Mouse (Mus musculus): ENCODE results near the gene Rln3. TPM values are rescaled to one million over a fixed set of nuclear protein-coding genes. Genes with fewer than 3 reads are reported as not detected.

Rln3 gene
- polyA plus RNA-seq, 1 experiment from 2014 or later = not detected

DNA sequence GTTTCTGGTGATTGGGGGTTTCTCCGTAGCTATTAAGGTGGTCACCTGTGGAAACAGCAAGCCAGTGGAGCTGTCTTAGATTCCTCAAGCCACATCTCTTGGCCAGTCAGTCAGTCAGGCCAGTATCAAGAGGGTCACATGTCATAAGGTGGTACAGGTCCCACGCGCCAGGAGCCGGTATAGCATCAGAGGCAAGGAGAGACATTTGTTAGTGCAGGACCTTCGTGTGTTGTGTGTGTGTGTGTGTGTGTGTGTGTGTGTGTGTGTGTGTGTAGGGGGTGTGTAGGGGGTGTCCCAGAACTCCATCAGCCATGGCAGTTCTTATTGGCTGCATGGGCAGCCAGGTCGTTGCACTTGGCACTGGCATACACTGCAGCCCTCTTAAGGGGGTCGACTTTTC is 23.1 kb upstream of the Rln3 start:
- Histone ChIP-seq H3K4me2 (ENCODE audit: low read length) (peak overlapping the region; percentile 42), H3K27me3 (replicated peaks; ENCODE audit: control insufficient read depth, insufficient read depth, low read length) (no peaks in the 10 kb centered on the region), H3K9me3 (replicated peaks; ENCODE audit: control insufficient read depth, low read length) (no peaks in the 10 kb centered on the region), H3K4me3 (ENCODE audit: low read depth, low read length) (peak overlapping the region; percentile 94), H3K27ac (ENCODE audit: low read depth, low read length) (no peak overlapping the region), H3K4me1 (ENCODE audit: control insufficient read depth, insufficient read depth, low read length) (0 out of 2 replicates have a peak, but pooled peaks cover 5% of the 10 kb centered on the region), H3K9ac (ENCODE audit: low read length) (no peak overlapping the region), H3K36me3 (ENCODE audit: control insufficient read depth, insufficient read depth, low read length) (no peaks in the 10 kb centered on the region)
- ATAC-seq = no peak
- DNase-seq (ENCODE audit: low spot score) = no peak
- WGBS = 88% methylated on average over 7 of the region's 7 CpGs

DNA sequence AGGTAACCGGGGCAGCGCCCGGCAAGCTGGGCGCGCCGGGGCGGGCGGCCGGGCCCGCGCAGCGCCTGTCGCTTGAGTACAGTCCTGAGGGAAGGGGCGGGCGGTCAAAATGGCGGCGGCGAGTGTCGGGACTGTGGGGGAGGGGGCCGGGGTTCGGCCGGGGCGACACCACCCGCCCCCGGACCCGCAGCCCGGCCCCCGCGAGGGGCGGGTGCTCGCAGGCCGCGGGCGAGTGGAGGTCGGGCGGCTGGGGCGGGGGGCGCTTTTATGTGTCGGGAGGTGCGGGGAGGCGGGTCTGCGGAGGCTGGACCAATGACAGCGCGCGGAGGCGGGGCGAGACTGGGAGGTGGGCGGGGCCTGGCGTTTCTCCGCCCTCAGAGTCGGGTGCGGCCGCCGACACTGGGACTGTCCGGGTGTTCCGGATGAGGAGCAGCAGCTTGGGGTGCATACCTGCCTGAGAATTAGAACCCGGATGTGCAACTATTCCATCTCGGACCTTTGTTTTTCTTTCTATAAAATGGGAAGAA is 22.3 kb upstream of the Rln3 start:
- Histone ChIP-seq H3K4me3 (ENCODE audit: low read depth, low read length) (peak overlapping the region; percentile 94), H3K36me3 (ENCODE audit: control insufficient read depth, insufficient read depth, low read length) (no peaks in the 10 kb centered on the region), H3K9me3 (replicated peaks; ENCODE audit: control insufficient read depth, low read length) (no peaks in the 10 kb centered on the region), H3K27me3 (replicated peaks; ENCODE audit: control insufficient read depth, insufficient read depth, low read length) (no peaks in the 10 kb centered on the region), H3K4me2 (ENCODE audit: low read length) (peak overlapping the region; percentile 42), H3K27ac (ENCODE audit: low read depth, low read length) (peak overlapping the region; percentile 93), H3K4me1 (ENCODE audit: control insufficient read depth, insufficient read depth, low read length) (0 out of 2 replicates have a peak, but pooled peaks cover 5% of the 10 kb centered on the region), H3K9ac (ENCODE audit: low read length) (peak overlapping the region; percentile 80)
- DNase-seq (ENCODE audit: low spot score) (peak; percentile 90), ATAC-seq (peak; percentile 60)
- under 1% methylated on average over 53 of the region's 58 CpGs for WGBS

DNA sequence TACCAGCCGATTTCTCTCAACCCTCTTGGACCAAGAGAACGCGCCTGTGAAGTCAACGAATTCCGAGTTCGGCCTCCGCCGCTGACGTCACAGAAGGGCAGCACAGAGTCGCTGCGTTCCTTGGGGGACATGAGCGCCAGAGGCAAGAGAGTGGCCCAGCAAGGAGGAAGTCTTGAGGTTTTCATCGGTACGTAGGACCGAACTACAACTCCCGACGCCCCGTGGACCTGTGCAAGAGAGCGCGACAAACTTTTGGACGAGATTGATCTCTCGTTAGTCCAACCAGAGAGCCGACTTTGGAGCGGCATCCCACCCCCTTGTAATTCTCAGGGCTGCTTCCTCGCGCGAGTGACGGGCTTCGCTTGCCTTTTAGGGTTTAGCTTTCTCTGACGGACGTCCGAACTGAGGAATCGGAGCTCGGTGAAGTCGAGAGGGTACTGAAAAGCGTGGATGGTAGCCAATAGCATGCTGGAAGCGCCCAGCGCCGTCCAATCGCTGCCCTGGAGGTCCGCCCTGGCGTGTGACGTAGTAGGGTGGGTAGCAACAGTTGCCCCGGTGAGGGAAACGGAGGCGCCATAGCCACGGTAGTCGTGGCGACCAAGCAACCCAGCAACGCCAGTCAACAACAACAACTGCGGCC is 21.6 kb upstream of the Rln3 start, which contains the start of gene Rfx1:
Rfx1 (plus strand) TSS at position 544 of the 640 bp plus-strand sequence.
- no peaks in the 10 kb centered on the region for H3K9me3 ChIP-seq (replicated peaks; ENCODE audit: control insufficient read depth, low read length)
- H3K4me3 ChIP-seq (ENCODE audit: low read depth, low read length) = peak within 1 kb of the TSS; percentile 94
- H3K4me1 ChIP-seq (ENCODE audit: control insufficient read depth, insufficient read depth, low read length) = 0 out of 2 replicates have a peak, but pooled peaks cover 5% of the 10 kb centered on the region
- ATAC-seq (peak; percentile 98), DNase-seq (ENCODE audit: low spot score) (peak; percentile 100)
- H3K9ac ChIP-seq (ENCODE audit: low read length) = peak within 1 kb of the TSS; percentile 80
- WGBS = under 1% methylated on average over 51 of the region's 51 CpGs
- peak within 1 kb of the TSS; percentile 93 for H3K27ac ChIP-seq (ENCODE audit: low read depth, low read length)
- H3K27me3 ChIP-seq (replicated peaks; ENCODE audit: control insufficient read depth, insufficient read depth, low read length) = no peaks in the 10 kb centered on the region
- H3K4me2 ChIP-seq (ENCODE audit: low read length) = peak within 1 kb of the TSS; percentile 57
- no peaks in the 10 kb centered on the region for H3K36me3 ChIP-seq (ENCODE audit: control insufficient read depth, insufficient read depth, low read length)

DNA sequence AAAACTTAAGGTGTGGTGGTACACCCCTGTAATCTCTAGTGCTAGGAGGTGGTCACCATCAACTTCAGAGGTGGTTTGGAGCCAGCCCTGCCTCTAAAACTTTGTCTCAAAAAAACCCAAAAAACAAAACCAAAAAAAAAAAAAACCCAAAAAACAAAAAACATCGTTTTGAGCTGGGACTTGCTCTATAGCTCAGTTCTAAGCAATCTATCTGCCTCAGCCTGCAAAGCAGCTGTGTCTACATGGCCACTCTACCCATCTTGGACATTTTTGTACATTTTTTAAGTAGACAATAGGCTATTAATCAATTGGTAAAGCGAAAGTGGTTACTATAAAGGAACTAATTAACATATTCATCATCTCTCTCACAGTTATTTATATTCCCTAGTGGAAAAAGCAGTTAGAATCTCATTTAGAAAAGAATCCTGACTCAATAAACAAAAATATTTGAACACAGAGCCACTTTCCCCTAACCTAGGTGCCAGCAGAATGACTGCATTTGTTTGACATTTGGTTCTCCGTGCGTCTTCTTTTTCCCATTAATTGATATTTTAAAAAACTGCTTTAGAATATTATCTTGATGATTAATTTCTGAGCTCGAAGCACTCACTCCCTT is 20.8 kb upstream of the Rln3 start:
- Histone ChIP-seq H3K27me3 (replicated peaks; ENCODE audit: control insufficient read depth, insufficient read depth, low read length) (no peaks in the 10 kb centered on the region), H3K36me3 (ENCODE audit: control insufficient read depth, insufficient read depth, low read length) (no peaks in the 10 kb centered on the region), H3K4me2 (ENCODE audit: low read length) (peak overlapping the region; percentile 57), H3K9me3 (replicated peaks; ENCODE audit: control insufficient read depth, low read length) (no peaks in the 10 kb centered on the region), H3K4me3 (ENCODE audit: low read depth, low read length) (peak overlapping the region; percentile 94), H3K9ac (ENCODE audit: low read length) (peak overlapping the region; percentile 58), H3K27ac (ENCODE audit: low read depth, low read length) (no peak overlapping the region; the same call in 1 of the 2 replicates), H3K4me1 (ENCODE audit: control insufficient read depth, insufficient read depth, low read length) (0 out of 2 replicates have a peak, but pooled peaks cover 5% of the 10 kb centered on the region)
- 23% methylated on average over 5 of the region's 5 CpGs for WGBS
- ATAC-seq = no peak
- DNase-seq (ENCODE audit: low spot score) = no peak

- Histone ChIP-seq H3K4me3 (ENCODE audit: low read depth, low read length) (peak within 1 kb of the TSS; percentile 94), H3K9ac (ENCODE audit: low read length) (peak within 1 kb of the TSS; percentile 58), H3K4me1 (ENCODE audit: control insufficient read depth, insufficient read depth, low read length) (0 out of 2 replicates have a peak, but pooled peaks cover 5% of the 10 kb centered on the region), H3K36me3 (ENCODE audit: control insufficient read depth, insufficient read depth, low read length) (no peaks in the 10 kb centered on the region), H3K27ac (ENCODE audit: low read depth, low read length) (peak within 1 kb of the TSS; percentile 44; the same call in 1 of the 2 replicates), H3K9me3 (replicated peaks; ENCODE audit: control insufficient read depth, low read length) (no peaks in the 10 kb centered on the region), H3K27me3 (replicated peaks; ENCODE audit: control insufficient read depth, insufficient read depth, low read length) (no peaks in the 10 kb centered on the region), H3K4me2 (ENCODE audit: low read length) (peak within 1 kb of the TSS; percentile 57)
- ATAC-seq (no peak), DNase-seq (ENCODE audit: low spot score) (no peak)
- WGBS = 93% methylated on average over 1 of the region's 1 CpGs
Measured at GRCm38 (mm10) chr8:84065037-84065436, 20.2 kb upstream of the Rln3 start, which contains the start of gene Gm10643. Gm10643 (minus strand) TSS chr8:84065137.

DNA sequence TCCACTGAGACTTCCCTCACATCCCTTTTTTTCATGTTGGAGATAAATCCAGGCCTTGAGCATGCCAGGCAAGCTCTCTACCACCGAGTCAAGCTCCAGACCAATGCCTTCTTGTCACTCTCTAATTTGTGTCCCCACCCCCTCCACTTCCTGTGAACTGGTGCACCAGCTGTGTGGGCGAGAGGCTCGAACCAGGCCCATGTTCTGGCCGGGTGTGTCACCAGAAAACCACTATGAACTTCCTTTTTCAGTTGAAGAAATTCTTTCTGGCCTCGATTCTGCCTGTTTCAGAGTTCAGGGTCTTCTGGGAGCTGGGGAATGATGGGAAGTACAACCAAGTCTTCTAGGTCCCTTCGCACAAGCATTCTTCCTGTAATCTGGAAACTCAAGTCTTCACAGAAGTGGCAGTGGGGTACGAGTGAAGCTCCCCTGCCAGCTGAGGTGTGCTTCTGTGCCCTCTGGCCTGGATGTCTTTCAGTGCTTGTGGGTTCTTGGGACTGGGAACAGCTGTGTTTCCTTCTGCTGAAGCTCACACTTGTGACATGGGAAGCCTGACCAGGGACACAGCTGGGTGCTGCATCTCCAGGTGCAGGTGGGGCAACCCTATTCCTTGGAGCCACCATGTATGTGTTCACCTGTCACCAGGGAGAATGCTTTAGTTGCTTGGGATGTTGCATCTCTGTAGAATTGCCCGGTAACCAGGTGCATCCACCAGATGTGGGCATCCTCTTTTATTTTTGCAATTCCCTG is 19.2 kb upstream of the Rln3 start:
- Histone ChIP-seq H3K4me2 (ENCODE audit: low read length) (no peak overlapping the region), H3K9ac (ENCODE audit: low read length) (no peak overlapping the region), H3K4me1 (ENCODE audit: control insufficient read depth, insufficient read depth, low read length) (0 out of 2 replicates have a peak, but pooled peaks cover 5% of the 10 kb centered on the region), H3K36me3 (ENCODE audit: control insufficient read depth, insufficient read depth, low read length) (no peaks in the 10 kb centered on the region), H3K4me3 (ENCODE audit: low read depth, low read length) (no peak overlapping the region), H3K27ac (ENCODE audit: low read depth, low read length) (no peak overlapping the region), H3K9me3 (replicated peaks; ENCODE audit: control insufficient read depth, low read length) (no peaks in the 10 kb centered on the region), H3K27me3 (replicated peaks; ENCODE audit: control insufficient read depth, insufficient read depth, low read length) (no peaks in the 10 kb centered on the region)
- ATAC-seq (no peak), DNase-seq (ENCODE audit: low spot score) (no peak)
- 76% methylated on average over 8 of the region's 8 CpGs for WGBS

GRCm38 (mm10) chr8:84060245-84060644 is 15.4 kb upstream of the Rln3 start:
- no peak overlapping the region for H3K27ac ChIP-seq (ENCODE audit: low read depth, low read length)
- H3K4me2 ChIP-seq (ENCODE audit: low read length) = no peak overlapping the region
- H3K9ac ChIP-seq (ENCODE audit: low read length) = no peak overlapping the region
- no peaks in the 10 kb centered on the region for H3K36me3 ChIP-seq (ENCODE audit: control insufficient read depth, insufficient read depth, low read length)
- H3K4me1 ChIP-seq (ENCODE audit: control insufficient read depth, insufficient read depth, low read length) = no peaks in the 10 kb centered on the region
- ATAC-seq = no peak
- H3K27me3 ChIP-seq (replicated peaks; ENCODE audit: control insufficient read depth, insufficient read depth, low read length) = no peaks in the 10 kb centered on the region
- H3K4me3 ChIP-seq (ENCODE audit: low read depth, low read length) = no peak overlapping the region
- no peaks in the 10 kb centered on the region for H3K9me3 ChIP-seq (replicated peaks; ENCODE audit: control insufficient read depth, low read length)
- 89% methylated on average over 2 of the region's 2 CpGs for WGBS
- DNase-seq (ENCODE audit: low spot score) = no peak

DNA sequence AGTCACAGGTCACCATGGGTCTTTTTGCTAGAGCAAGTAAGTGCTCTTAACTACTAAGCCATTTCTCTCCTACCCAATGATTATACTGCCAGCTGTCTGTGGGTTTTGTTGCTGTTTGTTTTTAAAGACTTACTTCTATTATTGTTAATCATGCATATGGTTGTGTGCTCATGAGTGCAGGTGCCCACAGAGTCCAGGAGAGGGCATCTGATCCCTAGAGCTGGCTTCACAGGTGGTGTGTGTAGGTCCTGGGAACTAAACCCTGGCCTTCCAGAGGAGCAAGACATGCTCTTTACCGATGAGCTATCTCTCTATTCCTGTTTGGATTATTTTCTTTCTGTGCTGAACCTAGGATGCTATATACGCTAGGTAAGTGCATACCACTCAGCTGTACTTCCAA is 14.4 kb upstream of the Rln3 start:
- ATAC-seq (no peak), DNase-seq (ENCODE audit: low spot score) (no peak)
- Histone ChIP-seq H3K27me3 (replicated peaks; ENCODE audit: control insufficient read depth, insufficient read depth, low read length) (no peaks in the 10 kb centered on the region), H3K36me3 (ENCODE audit: control insufficient read depth, insufficient read depth, low read length) (no peaks in the 10 kb centered on the region), H3K4me2 (ENCODE audit: low read length) (no peak overlapping the region), H3K27ac (ENCODE audit: low read depth, low read length) (no peak overlapping the region), H3K9me3 (replicated peaks; ENCODE audit: control insufficient read depth, low read length) (no peaks in the 10 kb centered on the region), H3K4me3 (ENCODE audit: low read depth, low read length) (no peak overlapping the region), H3K9ac (ENCODE audit: low read length) (no peak overlapping the region), H3K4me1 (ENCODE audit: control insufficient read depth, insufficient read depth, low read length) (no peaks in the 10 kb centered on the region)
- 91% methylated on average over 2 of the region's 2 CpGs for WGBS

Data from forebrain, embryonic 14.5 days (tissue).